Mouse (Mus musculus): ENCODE data around the gene Gm49393. TPM values are rescaled to one million over a fixed set of nuclear protein-coding genes. Genes with fewer than 3 reads are reported as not detected.
A peak's percentile ranks its signal among the peaks of the same experiment; 100 is the strongest.

The Gm49393 gene
- polyA plus RNA-seq, 1 experiment: not detected

GRCm38 (mm10) chr13:60864281-60864680 is 71.1 kb downstream of the Gm49393 start, which contains the start of gene 4930486L24Rik:
4930486L24Rik (minus strand) TSS chr13:60864475.
- no peak within 1 kb of the TSS for H3K4me3 ChIP-seq (ENCODE audit: insufficient read depth, low read length)
- H3K27ac ChIP-seq (ENCODE audit: insufficient read depth, low read length): no peak within 1 kb of the TSS
- TF ChIP-seq POLR2A (IDR thresholded peaks at IDR 0.05; ENCODE audit: low read depth, low read length): no peak
- no peak for TF ChIP-seq CTCF (IDR thresholded peaks at IDR 0.05; ENCODE audit: borderline replicate concordance, insufficient read depth, low read length)
- no peaks in the 10 kb centered on the region for H3K4me1 ChIP-seq (ENCODE audit: control insufficient read depth, insufficient read depth, low read length)

- Histone ChIP-seq H3K4me3 (ENCODE audit: insufficient read depth, low read length) (no peak overlapping the region), H3K27ac (ENCODE audit: insufficient read depth, low read length) (no peak overlapping the region), H3K4me1 (ENCODE audit: control insufficient read depth, insufficient read depth, low read length) (no peaks in the 10 kb centered on the region)
- TF ChIP-seq CTCF (IDR thresholded peaks at IDR 0.05; ENCODE audit: borderline replicate concordance, insufficient read depth, low read length): no peak
- TF ChIP-seq POLR2A (IDR thresholded peaks at IDR 0.05; ENCODE audit: low read depth, low read length): no peak
Observed at GRCm38 (mm10) chr13:60848241-60849120, 86.9 kb downstream of the Gm49393 start.

DNA sequence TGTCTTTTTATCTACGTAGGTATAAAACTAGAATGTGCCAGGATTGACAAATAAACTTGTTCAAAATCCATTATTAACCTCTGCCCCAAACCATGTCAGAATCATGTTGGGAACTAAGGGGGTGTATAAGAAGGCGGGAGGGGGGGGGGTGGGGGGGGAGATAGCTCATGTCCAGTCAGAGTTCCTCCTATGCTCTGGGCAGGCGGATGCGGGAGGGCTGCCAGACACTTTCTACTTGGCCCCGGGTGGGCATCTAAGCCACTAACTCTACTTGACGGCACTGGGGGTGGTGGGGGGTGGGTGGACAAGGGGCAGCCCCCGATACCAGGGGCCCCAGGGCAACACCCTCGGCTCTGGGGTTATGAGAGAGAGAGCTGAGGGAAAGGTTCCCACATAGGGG is 92.2 kb downstream of the Gm49393 start:
- H3K4me3 ChIP-seq (ENCODE audit: insufficient read depth, low read length): no peak overlapping the region
- TF ChIP-seq CTCF (IDR thresholded peaks at IDR 0.05; ENCODE audit: borderline replicate concordance, insufficient read depth, low read length) (no peak), POLR2A (IDR thresholded peaks at IDR 0.05; ENCODE audit: low read depth, low read length) (no peak)
- H3K27ac ChIP-seq (ENCODE audit: insufficient read depth, low read length): no peak overlapping the region
- no peaks in the 10 kb centered on the region for H3K4me1 ChIP-seq (ENCODE audit: control insufficient read depth, insufficient read depth, low read length)

- Histone ChIP-seq H3K4me3 (ENCODE audit: insufficient read depth, low read length) (no peak overlapping the region), H3K4me1 (ENCODE audit: control insufficient read depth, insufficient read depth, low read length) (no peaks in the 10 kb centered on the region), H3K27ac (ENCODE audit: insufficient read depth, low read length) (no peak overlapping the region)
- TF ChIP-seq POLR2A (IDR thresholded peaks at IDR 0.05; ENCODE audit: low read depth, low read length) (no peak), CTCF (IDR thresholded peaks at IDR 0.05; ENCODE audit: borderline replicate concordance, insufficient read depth, low read length) (no peak)
Observed at GRCm38 (mm10) chr13:60842703-60843102, 92.7 kb downstream of the Gm49393 start.

GRCm38 (mm10) chr13:60839353-60839902 is 96.0 kb downstream of the Gm49393 start:
- no peaks in the 10 kb centered on the region for H3K4me1 ChIP-seq (ENCODE audit: control insufficient read depth, insufficient read depth, low read length)
- TF ChIP-seq POLR2A (IDR thresholded peaks at IDR 0.05; ENCODE audit: low read depth, low read length) (no peak), CTCF (IDR thresholded peaks at IDR 0.05; ENCODE audit: borderline replicate concordance, insufficient read depth, low read length) (no peak)
- H3K27ac ChIP-seq (ENCODE audit: insufficient read depth, low read length): no peak overlapping the region
- H3K4me3 ChIP-seq (ENCODE audit: insufficient read depth, low read length): no peak overlapping the region

DNA sequence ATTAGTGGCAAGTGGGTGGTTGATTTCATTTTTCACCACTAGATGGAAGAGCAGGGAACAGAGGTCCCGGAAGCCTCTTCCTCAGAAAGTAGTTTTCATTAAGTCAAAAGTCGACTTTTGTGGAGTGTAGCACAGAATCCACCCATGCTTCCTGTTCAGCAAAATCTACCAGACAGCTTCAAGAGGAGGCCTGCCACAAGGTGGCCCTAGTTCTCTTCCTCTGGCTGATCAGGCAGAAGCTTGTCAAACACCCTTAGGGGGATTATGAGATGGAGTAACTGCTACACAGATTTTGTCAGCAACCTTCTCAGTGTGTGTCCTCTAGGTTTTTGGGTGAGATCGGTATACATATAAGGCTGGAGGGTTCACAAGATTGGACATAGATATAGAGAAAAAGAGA is 109.3 kb downstream of the Gm49393 start:
- TF ChIP-seq CTCF (IDR thresholded peaks at IDR 0.05; ENCODE audit: borderline replicate concordance, insufficient read depth, low read length): no peak
- no peak for TF ChIP-seq POLR2A (IDR thresholded peaks at IDR 0.05; ENCODE audit: low read depth, low read length)
- 0 out of 2 replicates have a peak, but pooled peaks cover 1% of the 10 kb centered on the region for H3K4me1 ChIP-seq (ENCODE audit: control insufficient read depth, insufficient read depth, low read length)
- H3K27ac ChIP-seq (ENCODE audit: insufficient read depth, low read length): no peak overlapping the region
- H3K4me3 ChIP-seq (ENCODE audit: insufficient read depth, low read length): no peak overlapping the region

GRCm38 (mm10) chr13:60820486-60821175 is 114.8 kb downstream of the Gm49393 start:
- H3K27ac ChIP-seq (ENCODE audit: insufficient read depth, low read length): no peak overlapping the region
- H3K4me1 ChIP-seq (ENCODE audit: control insufficient read depth, insufficient read depth, low read length): 0 out of 2 replicates have a peak, but pooled peaks cover 2% of the 10 kb centered on the region
- TF ChIP-seq CTCF (IDR thresholded peaks at IDR 0.05; ENCODE audit: borderline replicate concordance, insufficient read depth, low read length): no peak
- no peak for TF ChIP-seq POLR2A (IDR thresholded peaks at IDR 0.05; ENCODE audit: low read depth, low read length)
- H3K4me3 ChIP-seq (ENCODE audit: insufficient read depth, low read length): no peak overlapping the region

DNA sequence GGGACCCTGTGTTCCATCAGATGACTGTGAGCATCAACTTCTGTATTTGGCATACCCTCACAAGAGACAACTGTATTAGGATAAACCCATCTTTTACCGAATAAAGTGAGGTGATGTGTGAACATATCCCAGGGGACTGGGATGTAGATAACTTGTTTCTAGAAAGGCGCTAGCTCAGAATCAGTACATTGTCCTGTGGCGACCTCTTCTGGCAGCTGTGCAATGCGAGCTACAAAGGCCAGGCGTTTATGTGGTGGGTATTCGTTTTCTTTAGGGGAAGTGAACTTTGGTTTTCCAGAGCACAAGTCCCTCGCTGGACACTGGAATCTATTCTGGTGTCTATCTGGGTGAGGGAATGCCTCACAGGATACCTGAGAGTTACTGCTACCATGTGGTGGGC is 115.9 kb downstream of the Gm49393 start:
- H3K4me3 ChIP-seq (ENCODE audit: insufficient read depth, low read length): no peak overlapping the region
- TF ChIP-seq CTCF (IDR thresholded peaks at IDR 0.05; ENCODE audit: borderline replicate concordance, insufficient read depth, low read length) (peak; percentile 30; the same call in 1 of the 2 replicates), POLR2A (IDR thresholded peaks at IDR 0.05; ENCODE audit: low read depth, low read length) (no peak)
- H3K27ac ChIP-seq (ENCODE audit: insufficient read depth, low read length): no peak overlapping the region
- H3K4me1 ChIP-seq (ENCODE audit: control insufficient read depth, insufficient read depth, low read length): 0 out of 2 replicates have a peak, but pooled peaks cover 2% of the 10 kb centered on the region

GRCm38 (mm10) chr13:60813722-60814121 is 121.7 kb downstream of the Gm49393 start:
- H3K27ac ChIP-seq (ENCODE audit: insufficient read depth, low read length): no peak overlapping the region
- TF ChIP-seq POLR2A (IDR thresholded peaks at IDR 0.05; ENCODE audit: low read depth, low read length) (no peak), CTCF (IDR thresholded peaks at IDR 0.05; ENCODE audit: borderline replicate concordance, insufficient read depth, low read length) (no peak)
- no peak overlapping the region for H3K4me3 ChIP-seq (ENCODE audit: insufficient read depth, low read length)
- no peaks in the 10 kb centered on the region for H3K4me1 ChIP-seq (ENCODE audit: control insufficient read depth, insufficient read depth, low read length)
